Comparison of ENCODE assay signal across 8 mouse cellular contexts in genomic region chr2:18996451-18997211, GRCm38 (mm10). TPM values are rescaled to one million over a fixed set of nuclear protein-coding genes. Genes with fewer than 3 reads are reported as not detected.
DNase-seq lines count a peak whose midpoint lies in the region; ATAC-seq and TF ChIP-seq lines count a peak whose summit lies in the region.

No protein-coding gene starts in this region.

- peak overlapping the region; percentile 87; the same call in 1 of the 2 replicates for H3K27ac ChIP-seq in heart, adult 2 months
- H3K27ac ChIP-seq in kidney, embryonic 14.5 days (ENCODE audit: low read depth, low read length) = no peak overlapping the region
- no peak overlapping the region for H3K27ac ChIP-seq in lung, postnatal 0 days (ENCODE audit: low read length)

- no peak for TF ChIP-seq POLR2A in heart, adult 2 months (IDR thresholded peaks at IDR 0.05; ENCODE audit: insufficient read depth, low read depth, low read length)

- H3K27me3 ChIP-seq in heart, adult 2 months (ENCODE audit: control insufficient read depth, insufficient read depth, low read length) = no peaks in the 10 kb centered on the region
- no peaks in the 10 kb centered on the region for H3K27me3 ChIP-seq in kidney, embryonic 14.5 days (ENCODE audit: control insufficient read depth, insufficient read depth, low read length)
- H3K27me3 ChIP-seq in lung, postnatal 0 days (replicated peaks; ENCODE audit: insufficient read depth, low read length) = no peaks in the 10 kb centered on the region; the same call in none of the 2 replicates

- no peaks in the 10 kb centered on the region for H3K9me3 ChIP-seq in kidney, embryonic 14.5 days (ENCODE audit: control insufficient read depth, low read length)
- H3K9me3 ChIP-seq in lung, postnatal 0 days (ENCODE audit: low read length) = 0 out of 2 replicates have a peak, but pooled peaks cover 3% of the 10 kb centered on the region

- DNase-seq in right cerebral cortex, adult 18-20 months = peak; percentile 11
- DNase-seq in right cerebral cortex, postnatal 36 days (ENCODE audit: low spot score in 2 of 2) = no peak
- DNase-seq in cerebellum, adult 9-10 months = peak; percentile 37
- peak; percentile 49 to 59 for DNase-seq in heart, adult 2 months
- DNase-seq in lung, postnatal 0 days (ENCODE audit: low spot score) = peak; percentile 23
- DNase-seq in retina, postnatal 1 day = peak; percentile 51

- no peak for TF ChIP-seq CTCF in heart, adult 2 months (IDR thresholded peaks at IDR 0.05)
- TF ChIP-seq CTCF in lung, postnatal 0 days (IDR thresholded peaks at IDR 0.05) = no peak

- no peak for ATAC-seq in kidney, embryonic 14.5 days (ENCODE audit: low FRiP score, low TSS enrichment)
- ATAC-seq in lung, postnatal 0 days = no peak
- no peak for ATAC-seq in inflammation-experienced regulatory T-cells, adult 6 months

- H3K9ac ChIP-seq in heart, adult 2 months (ENCODE audit: low read depth, low read length) = peak overlapping the region; percentile 47
- peak overlapping the region; percentile 69 for H3K9ac ChIP-seq in kidney, embryonic 14.5 days (ENCODE audit: low read depth, low read length)
- H3K9ac ChIP-seq in lung, postnatal 0 days (replicated peaks; ENCODE audit: low read depth) = peak overlapping the region; percentile 65; the same call in 1 of the 2 replicates

- peak overlapping the region; percentile 90 for H3K4me2 ChIP-seq in kidney, embryonic 14.5 days (replicated peaks; ENCODE audit: low read depth, low read length)
- peak overlapping the region; percentile 95 for H3K4me2 ChIP-seq in lung, postnatal 0 days (replicated peaks; ENCODE audit: low read depth, low read length)

- H3K4me3 ChIP-seq in heart, adult 2 months = peak overlapping the region; percentile 74
- H3K4me3 ChIP-seq in kidney, embryonic 14.5 days (ENCODE audit: low read length) = peak overlapping the region; percentile 83
- H3K4me3 ChIP-seq in lung, postnatal 0 days (ENCODE audit: low read depth, low read length) = peak overlapping the region; percentile 80

- intact Hi-C loops in heart, adult 2 months (cut with DNase I) = loop anchor here (1.0 to 10.0 kb wide), 8 partner anchors 54 to 942 kb away; partner anchors contain the start of genes Bmi1, Mllt10 and Spag6

- 1% methylated on average over 25 of the region's 25 CpGs for WGBS in heart, adult 2 months
- WGBS in kidney, embryonic 14.5 days = under 1% methylated on average over 25 of the region's 25 CpGs
- WGBS in lung, postnatal 0 days = 1% methylated on average over 25 of the region's 25 CpGs

- TF ChIP-seq EP300 in heart, adult 2 months (IDR thresholded peaks at IDR 0.05; ENCODE audit: insufficient read depth, low read depth, low read length) = no peak
- TF ChIP-seq EP300 in lung, postnatal 0 days (IDR thresholded peaks at IDR 0.05) = no peak

- H3K36me3 ChIP-seq in heart, adult 2 months (ENCODE audit: control insufficient read depth, insufficient read depth, low read length) = no peaks in the 10 kb centered on the region
- no peaks in the 10 kb centered on the region for H3K36me3 ChIP-seq in kidney, embryonic 14.5 days (ENCODE audit: control insufficient read depth, insufficient read depth, low read length)
- H3K36me3 ChIP-seq in lung, postnatal 0 days (ENCODE audit: insufficient read depth, low read length) = no peaks in the 10 kb centered on the region

- H3K4me1 ChIP-seq in heart, adult 2 months (ENCODE audit: control insufficient read depth, insufficient read depth, low read length) = peaks cover 4% of the 10 kb centered on the region
- H3K4me1 ChIP-seq in kidney, embryonic 14.5 days (ENCODE audit: control insufficient read depth, insufficient read depth, low read length) = peaks cover 16% of the 10 kb centered on the region; the same call in 1 of the 2 replicates
- peaks cover 5% of the 10 kb centered on the region; the same call in 1 of the 2 replicates for H3K4me1 ChIP-seq in lung, postnatal 0 days (ENCODE audit: insufficient read depth, low read depth, low read length)

- H3K79me2 ChIP-seq in heart, adult 2 months (replicated peaks; ENCODE audit: control insufficient read depth, insufficient read depth, low read length) = no peaks in the 10 kb centered on the region; the same call in 1 of the 2 replicates

RNA-seq across cellular contexts. Expression of gene Pip4k2a, which starts 1.3 kb away (rescaled TPM):
- total RNA-seq in heart, adult 2 months (2021) = 1 to 10 TPM; 6.5 to 7.6 TPM
- 4.3 and 6.3 TPM in 2 replicates for polyA plus RNA-seq in heart, adult 2 months (2012; rRNA removed)
- 10.1 and 14.3 TPM in 2 replicates for polyA plus RNA-seq in kidney, embryonic 14.5 days (2014; fragmentation: Nextera tagmentation; extraction: Ambion mirVana)
- polyA plus RNA-seq in lung, postnatal 0 days (2015; fragmentation: Nextera tagmentation; extraction: Ambion mirVana) = 5.0 and 6.6 TPM in 2 replicates
- polyA plus RNA-seq in inflammation-experienced regulatory T-cells, adult 6 months (2017; shearing (Covaris generic)) = 10 to 100 TPM; 16.7 to 23.5 (median 18.4) TPM

RNA-seq across cellular contexts. Expression of gene 4930426L09Rik, which starts 1.5 kb away (rescaled TPM):
- total RNA-seq in heart, adult 2 months (2021) = not detected
- 0.18 and 0.32 TPM in 2 replicates for polyA plus RNA-seq in heart, adult 2 months (2012; rRNA removed)
- polyA plus RNA-seq in kidney, embryonic 14.5 days (2014; fragmentation: Nextera tagmentation; extraction: Ambion mirVana) = 0.21 and 0.47 TPM in 2 replicates
- 0.45 and 0.55 TPM in 2 replicates for polyA plus RNA-seq in lung, postnatal 0 days (2015; fragmentation: Nextera tagmentation; extraction: Ambion mirVana)
- polyA plus RNA-seq in inflammation-experienced regulatory T-cells, adult 6 months (2017; shearing (Covaris generic)) = under 1 TPM; 0.33 to 0.99 (median 0.41) TPM

Comparison
In these comparisons a context has a peak if more than half of its experiments do, and no peak if none do; other contexts are left out.
1. DNase-seq: peak in right cerebral cortex, adult 18-20 months (single experiment), cerebellum, adult 9-10 months (single experiment), heart, adult 2 months (2 of 2), lung, postnatal 0 days (single experiment) and retina, postnatal 1 day (single experiment); none in right cerebral cortex, postnatal 36 days (0 of 2).
2. Peak in every context shown above with its lines, with median percentiles within 50 percentile points of each other: H3K4me3 ChIP-seq and H3K9ac ChIP-seq.